Mouse (Mus musculus): ENCODE results near the gene C6. TPM values are rescaled to one million over a fixed set of nuclear protein-coding genes. Genes with fewer than 3 reads are reported as not detected.

C6 gene
- polyA plus RNA-seq, 1 experiment from 2014 or later = not detected

DNA sequence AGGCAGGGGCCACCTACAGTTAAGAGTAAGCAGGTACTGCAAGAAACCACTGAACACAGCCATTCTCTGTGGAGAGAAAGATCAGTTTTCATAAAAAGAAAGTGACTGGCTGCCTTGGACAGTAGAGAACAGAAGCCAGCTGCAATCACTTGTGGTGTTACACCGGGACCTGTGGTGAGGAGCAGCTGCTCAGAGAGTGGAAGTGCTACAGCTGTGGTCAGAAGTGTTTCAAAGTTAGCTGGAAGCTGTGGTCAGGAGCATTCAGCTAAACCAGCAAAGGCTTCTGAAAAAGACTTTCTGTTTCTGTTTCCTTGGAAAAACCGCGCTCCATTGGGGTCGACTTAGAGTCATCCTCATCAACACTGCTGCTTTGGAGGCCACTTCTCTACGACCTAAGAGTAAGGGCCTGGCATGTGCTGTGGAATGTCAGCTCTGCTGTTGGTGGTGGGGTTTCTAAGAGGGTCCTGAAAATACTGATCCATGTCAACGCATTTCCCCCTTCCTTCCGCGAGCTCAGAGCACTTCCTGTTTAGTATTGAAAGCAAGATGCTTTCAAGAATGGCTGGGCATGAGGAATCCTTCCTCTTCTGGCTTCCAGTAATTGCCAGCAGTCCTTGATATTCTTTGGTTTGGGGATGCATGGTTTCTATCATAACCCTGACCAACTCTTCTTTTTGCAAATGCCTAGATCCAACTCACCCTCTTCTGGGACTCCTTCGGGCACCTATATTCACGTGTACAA is 89.9 kb downstream of the C6 start:
- Histone ChIP-seq H3K4me2 (no peak overlapping the region), H3K9ac (no peak overlapping the region), H3K4me1 (no peaks in the 10 kb centered on the region), H3K9me3 (no peaks in the 10 kb centered on the region), H3K36me3 (no peaks in the 10 kb centered on the region), H3K27ac (replicated peaks) (no peak overlapping the region), H3K27me3 (replicated peaks) (no peaks in the 10 kb centered on the region), H3K4me3 (no peak overlapping the region)
- ATAC-seq (ENCODE audit: extremely low read depth, insufficient number of reproducible peaks, low FRiP score, low TSS enrichment) = no peak
- 77% methylated on average over 10 of the region's 10 CpGs for WGBS

DNA sequence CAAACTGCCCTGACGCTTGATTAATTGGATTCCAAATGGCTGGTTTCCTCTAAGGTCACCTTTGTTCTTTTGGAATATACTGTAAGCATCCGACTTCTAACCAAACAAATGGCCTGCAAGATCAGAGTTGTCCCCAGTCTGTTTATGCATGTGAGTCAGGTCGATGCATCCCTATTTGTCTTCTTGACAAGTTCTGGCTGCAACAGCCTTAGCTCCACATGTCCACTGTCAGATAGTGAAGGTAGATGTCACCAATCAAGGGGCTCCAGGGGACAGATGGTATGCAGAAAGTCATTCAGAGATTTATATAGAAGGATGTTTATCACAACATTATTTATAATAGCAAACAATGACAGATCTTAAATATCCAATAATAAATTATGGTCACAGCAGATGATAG is 91.5 kb downstream of the C6 start:
- no peak overlapping the region for H3K27ac ChIP-seq (replicated peaks)
- no peak overlapping the region for H3K4me2 ChIP-seq
- no peaks in the 10 kb centered on the region for H3K36me3 ChIP-seq
- H3K27me3 ChIP-seq (replicated peaks) = no peaks in the 10 kb centered on the region
- no peak overlapping the region for H3K9ac ChIP-seq
- no peaks in the 10 kb centered on the region for H3K4me1 ChIP-seq
- H3K4me3 ChIP-seq = no peak overlapping the region
- no peak for ATAC-seq (ENCODE audit: extremely low read depth, insufficient number of reproducible peaks, low FRiP score, low TSS enrichment)
- WGBS = 37% methylated on average over 3 of the region's 3 CpGs
- no peaks in the 10 kb centered on the region for H3K9me3 ChIP-seq

DNA sequence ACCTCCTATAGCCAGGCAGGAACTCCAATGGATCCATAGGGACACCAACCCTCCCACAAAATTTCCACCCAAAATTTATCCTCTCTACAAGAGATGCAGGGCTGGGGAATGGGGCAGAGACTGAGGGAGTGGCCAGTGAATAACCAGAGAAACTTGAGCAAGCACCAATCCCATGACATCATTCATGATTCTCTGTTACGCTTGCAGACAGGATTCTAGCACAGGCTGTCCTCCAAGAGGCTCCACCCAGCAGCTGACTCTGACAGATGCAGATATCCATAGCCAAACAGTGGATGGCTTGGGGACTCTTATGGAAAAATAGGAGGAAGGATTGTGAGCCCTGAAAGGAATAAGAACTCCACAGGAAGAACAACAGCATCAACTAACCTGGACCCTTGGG is 94.2 kb downstream of the C6 start:
- 73% methylated on average over 1 of the region's 1 CpGs for WGBS

DNA sequence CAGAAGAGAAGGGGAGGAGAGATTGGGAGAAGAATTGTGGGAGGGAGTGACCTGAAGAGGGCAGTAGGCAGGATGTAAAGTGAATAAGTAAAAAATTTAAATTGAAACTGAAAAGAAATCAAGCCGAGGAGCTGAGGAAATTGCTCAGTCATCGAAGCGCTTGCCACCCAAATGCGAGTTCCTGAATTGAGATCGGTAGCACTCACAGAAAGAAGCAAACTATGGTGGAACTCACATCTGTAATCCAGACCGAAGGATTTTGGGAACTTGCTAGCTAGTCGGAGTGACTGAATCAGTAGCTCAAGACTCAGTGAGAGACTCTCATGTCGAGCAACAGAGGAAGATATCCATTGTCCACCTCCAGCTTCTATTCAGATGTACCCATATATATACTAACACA is 94.8 kb downstream of the C6 start:
- Histone ChIP-seq H3K4me2 (no peak overlapping the region), H3K36me3 (no peaks in the 10 kb centered on the region), H3K27me3 (replicated peaks) (no peaks in the 10 kb centered on the region), H3K9me3 (no peaks in the 10 kb centered on the region), H3K9ac (no peak overlapping the region), H3K27ac (replicated peaks) (no peak overlapping the region), H3K4me3 (no peak overlapping the region), H3K4me1 (no peaks in the 10 kb centered on the region)
- ATAC-seq (ENCODE audit: extremely low read depth, insufficient number of reproducible peaks, low FRiP score, low TSS enrichment) = no peak
- WGBS = 82% methylated on average over 8 of the region's 8 CpGs

More for the DNA sequence above, 94.2 kb downstream of the C6 start:
- no peak overlapping the region for H3K27ac ChIP-seq (replicated peaks)
- no peaks in the 10 kb centered on the region for H3K4me1 ChIP-seq
- no peak overlapping the region for H3K4me2 ChIP-seq
- no peak for ATAC-seq (ENCODE audit: extremely low read depth, insufficient number of reproducible peaks, low FRiP score, low TSS enrichment)
- no peaks in the 10 kb centered on the region for H3K9me3 ChIP-seq
- H3K27me3 ChIP-seq (replicated peaks) = no peaks in the 10 kb centered on the region
- no peak overlapping the region for H3K4me3 ChIP-seq
- no peaks in the 10 kb centered on the region for H3K36me3 ChIP-seq
- no peak overlapping the region for H3K9ac ChIP-seq

DNA sequence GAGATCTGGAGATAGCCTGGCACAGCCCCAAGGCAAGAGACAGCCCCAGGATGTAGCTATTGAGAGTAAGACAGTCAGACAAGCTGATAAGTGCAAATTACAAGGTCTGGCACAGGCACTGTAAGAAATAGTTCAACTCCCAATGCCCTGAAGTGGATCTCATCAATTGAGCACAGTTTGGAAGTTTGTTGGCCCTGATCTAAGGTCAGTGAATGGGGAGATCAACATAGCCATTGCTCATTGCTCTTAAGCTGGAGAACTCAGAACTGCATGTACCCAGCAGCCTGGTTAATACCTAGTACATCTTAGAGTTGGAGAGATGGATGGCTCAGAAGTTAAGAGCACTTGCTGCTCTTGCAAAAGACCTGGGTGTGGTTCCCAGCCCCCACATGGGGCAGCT is 100.8 kb downstream of the C6 start:
- Histone ChIP-seq H3K4me1 (no peaks in the 10 kb centered on the region), H3K4me2 (no peak overlapping the region), H3K27me3 (replicated peaks) (no peaks in the 10 kb centered on the region), H3K27ac (replicated peaks) (no peak overlapping the region), H3K36me3 (no peaks in the 10 kb centered on the region), H3K9ac (no peak overlapping the region), H3K4me3 (no peak overlapping the region), H3K9me3 (no peaks in the 10 kb centered on the region)
- no peak for ATAC-seq (ENCODE audit: extremely low read depth, insufficient number of reproducible peaks, low FRiP score, low TSS enrichment)

DNA sequence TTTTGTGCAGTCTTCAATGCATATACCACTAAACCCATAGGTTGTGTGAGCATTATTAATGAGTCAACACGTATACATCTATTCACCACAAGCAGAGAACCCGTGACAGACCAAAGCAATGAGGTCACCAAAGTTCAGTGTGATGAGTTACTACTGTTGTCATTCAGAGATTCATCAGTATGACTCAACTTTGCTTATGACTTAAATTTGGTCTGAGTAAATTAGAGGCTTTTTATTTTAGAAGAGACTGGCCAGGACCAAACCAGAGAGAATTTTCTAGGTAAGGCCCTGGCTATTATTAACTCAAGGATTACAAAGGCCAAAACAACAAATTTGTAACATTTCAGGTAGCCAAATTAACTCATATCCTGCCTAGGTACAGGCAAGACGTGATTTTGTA is 109.4 kb downstream of the C6 start:
- Histone ChIP-seq H3K4me1 (no peaks in the 10 kb centered on the region), H3K27me3 (replicated peaks) (no peaks in the 10 kb centered on the region), H3K4me3 (no peak overlapping the region), H3K36me3 (no peaks in the 10 kb centered on the region), H3K4me2 (no peak overlapping the region), H3K27ac (replicated peaks) (no peak overlapping the region), H3K9me3 (no peaks in the 10 kb centered on the region), H3K9ac (no peak overlapping the region)
- WGBS = 71% methylated on average over 3 of the region's 3 CpGs
- ATAC-seq (ENCODE audit: extremely low read depth, insufficient number of reproducible peaks, low FRiP score, low TSS enrichment) = no peak

DNA sequence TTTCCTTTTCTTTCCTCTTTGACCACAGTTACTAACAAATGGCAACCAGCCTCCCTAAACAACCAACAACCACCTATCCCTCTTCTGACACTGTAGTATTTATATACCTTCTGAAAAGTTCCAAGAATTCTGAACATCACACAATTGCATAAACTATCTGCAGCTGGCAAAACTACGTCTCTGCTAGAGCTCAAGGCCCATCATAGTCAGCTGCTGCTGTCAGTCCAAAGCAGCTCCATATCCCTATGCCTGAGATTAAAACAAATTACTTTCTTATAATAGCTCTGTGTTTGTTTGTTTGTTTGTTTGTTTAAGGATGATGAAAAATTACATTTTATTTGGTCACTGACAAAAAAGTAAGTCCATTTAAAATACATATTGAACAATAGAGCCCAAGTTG is 123.0 kb downstream of the C6 start:
- H3K36me3 ChIP-seq = no peaks in the 10 kb centered on the region
- H3K9me3 ChIP-seq = no peaks in the 10 kb centered on the region
- no peak for ATAC-seq (ENCODE audit: extremely low read depth, insufficient number of reproducible peaks, low FRiP score, low TSS enrichment)
- WGBS = 82% methylated on average over 1 of the region's 1 CpGs
- H3K4me1 ChIP-seq = no peaks in the 10 kb centered on the region
- no peak overlapping the region for H3K27ac ChIP-seq (replicated peaks)
- H3K4me2 ChIP-seq = no peak overlapping the region
- no peaks in the 10 kb centered on the region for H3K27me3 ChIP-seq (replicated peaks)
- no peak overlapping the region for H3K4me3 ChIP-seq
- H3K9ac ChIP-seq = no peak overlapping the region

Other genes starting within 250 kb of the C6 start
- not detected in 2 replicates for gene Mroh2b, start 171.6 kb downstream of the C6 start, polyA plus RNA-seq (2015; fragmentation: Nextera tagmentation; extraction: Ambion mirVana)

Data from heart, embryonic 13.5 days (tissue).